Mouse (Mus musculus) lung, embryonic 14.5 days (tissue): ENCODE measurements around the gene Incenp. TPM values are rescaled to one million over a fixed set of nuclear protein-coding genes. Genes with fewer than 3 reads are reported as not detected.
A peak's percentile ranks its signal among the peaks of the same experiment; 100 is the strongest.
"Not testable (repeated sequence)": the region's sequence is repeated elsewhere in the genome, so short reads cannot be mapped to it uniquely, and the experiment has no call there.

Experiments used
- ATAC-seq: fragments of 200-750 bp; cut with Nextera tagmentation; 2 replicates; pipeline ENCODE4 v1.8.0; 2017; ENCODE audit warnings: mild to moderate bottlenecking, moderate TSS enrichment, moderate library complexity; ENCODE audit not compliant: insufficient read depth
- DNase-seq: peaks from one replicate; pipeline ENCODE4 v3.0.0-alpha.2; 2015
- H3K27ac ChIP-seq: fragments of 300-500 bp; sonication (generic); 2 replicates; pipeline ENCODE4 v1.5.1; 2014; ENCODE audit warnings: low read depth, mild to moderate bottlenecking, moderate library complexity
- H3K27me3 ChIP-seq: fragments of 300-500 bp; sonication (generic); 2 replicates; pipeline ENCODE4 v1.6.1; 2014; ENCODE audit warnings: low read length, control low read depth; ENCODE audit not compliant: insufficient read depth
- H3K36me3 ChIP-seq: fragments of 300-500 bp; sonication (generic); 2 replicates; pipeline ENCODE4 v1.6.1; 2014; ENCODE audit warnings: control low read depth; ENCODE audit not compliant: insufficient read depth
- H3K4me1 ChIP-seq: fragments of 300-500 bp; sonication (generic); 2 replicates; pipeline ENCODE4 v1.6.1; 2014; ENCODE audit warnings: antibody characterized with exemption, control low read depth; ENCODE audit not compliant: insufficient read depth
- H3K4me2 ChIP-seq: fragments of 300-500 bp; sonication (generic); 2 replicates; pipeline ENCODE4 v1.6.1; 2014; ENCODE audit warnings: mild to moderate bottlenecking
- H3K4me3 ChIP-seq: fragments of 300-500 bp; sonication (generic); 2 replicates; pipeline ENCODE4 v1.5.1; 2014; ENCODE audit warnings: low read depth, low read length
- H3K9ac ChIP-seq: fragments of 300-500 bp; sonication (generic); 2 replicates; pipeline ENCODE4 v1.6.1; 2014
- H3K9me3 ChIP-seq: fragments of 300-500 bp; sonication (generic); 2 replicates; pipeline ENCODE4 v1.6.1; 2016; ENCODE audit warnings: low read depth, low read length, control low read depth
- CTCF ChIP-seq: IDR thresholded peaks from 2 replicates; pipeline ENCODE4 v1.5.1; 2016; ENCODE audit warnings: antibody characterized with exemption, low read depth
- WGBS: fragments of 180-500 bp; shearing (Covaris S2); extraction: QIAGEN DNeasy Blood & Tissue Kit; methylation state at CpG from one replicate; pipeline ENCODE4 v1.1.7; 2014; 5-methylcytosine and 5-hydroxymethylcytosine counted together
- polyA plus RNA-seq: library from polyadenylated mRNA; unstranded; fragments of >200 nt; fragmentation: Nextera tagmentation; extraction: Ambion mirVana; gene quantifications from 2 replicates; pipeline ENCODE4 v1.2.1, GENCODE M21; 2014

The Incenp gene
- polyA plus RNA-seq, 1 experiment from 2014 or later, result 137 TPM

GRCm38 (mm10) chr19:9939841-9940240 is 40.5 kb upstream of the Incenp start:
- WGBS, result 58% methylated on average over 7 of the region's 7 CpGs
- Histone ChIP-seq H3K9me3 (no peaks in the 10 kb centered on the region), H3K36me3 (no peaks in the 10 kb centered on the region), H3K4me3 (no peak overlapping the region), H3K4me1 (peaks cover 8% of the 10 kb centered on the region), H3K27ac (no peak overlapping the region), H3K9ac (no peak overlapping the region), H3K4me2 (no peak overlapping the region), H3K27me3 (no peaks in the 10 kb centered on the region)
- no peak for ATAC-seq
- TF ChIP-seq CTCF, result no peak
- no peak for DNase-seq

- ATAC-seq, result no peak
- Histone ChIP-seq H3K9ac (no peak overlapping the region), H3K27ac (no peak overlapping the region), H3K27me3 (no peaks in the 10 kb centered on the region), H3K4me2 (peak overlapping the region; percentile 15; the same call in 1 of the 2 replicates), H3K9me3 (no peaks in the 10 kb centered on the region), H3K36me3 (no peaks in the 10 kb centered on the region), H3K4me3 (no peak overlapping the region), H3K4me1 (peaks cover 8% of the 10 kb centered on the region)
- no peak for TF ChIP-seq CTCF
- WGBS, result 61% methylated on average over 13 of the region's 13 CpGs
- DNase-seq, result no peak
Measured at GRCm38 (mm10) chr19:9938824-9939303, 39.5 kb upstream of the Incenp start.

GRCm38 (mm10) chr19:9938156-9938823 is 38.9 kb upstream of the Incenp start:
- Histone ChIP-seq H3K27me3 (no peaks in the 10 kb centered on the region), H3K9me3 (no peaks in the 10 kb centered on the region), H3K4me2 (no peak overlapping the region), H3K4me3 (no peak overlapping the region), H3K27ac (no peak overlapping the region), H3K9ac (no peak overlapping the region), H3K36me3 (no peaks in the 10 kb centered on the region), H3K4me1 (peaks cover 8% of the 10 kb centered on the region)
- no peak for DNase-seq
- no peak for ATAC-seq
- no peak for TF ChIP-seq CTCF
- 61% methylated on average over 6 of the region's 6 CpGs for WGBS

GRCm38 (mm10) chr19:9937428-9937827 is 38.1 kb upstream of the Incenp start:
- no peak for ATAC-seq
- WGBS, result 52% methylated on average over 5 of the region's 5 CpGs
- Histone ChIP-seq H3K4me1 (peaks cover 6% of the 10 kb centered on the region), H3K9me3 (no peaks in the 10 kb centered on the region), H3K27me3 (no peaks in the 10 kb centered on the region), H3K36me3 (no peaks in the 10 kb centered on the region), H3K27ac (no peak overlapping the region), H3K4me3 (no peak overlapping the region), H3K4me2 (no peak overlapping the region), H3K9ac (no peak overlapping the region)
- DNase-seq, result no peak
- TF ChIP-seq CTCF, result no peak

- no peak for ATAC-seq
- H3K9me3 ChIP-seq, result no peaks in the 10 kb centered on the region
Measured at GRCm38 (mm10) chr19:9936579-9936978, 37.2 kb upstream of the Incenp start.

GRCm38 (mm10) chr19:9933908-9934307 is 34.6 kb upstream of the Incenp start:
- Histone ChIP-seq H3K27me3 (no peaks in the 10 kb centered on the region), H3K4me2 (no peak overlapping the region), H3K9me3 (no peaks in the 10 kb centered on the region), H3K4me1 (peaks cover 3% of the 10 kb centered on the region; the same call in 1 of the 2 replicates), H3K4me3 (no peak overlapping the region), H3K9ac (no peak overlapping the region), H3K36me3 (no peaks in the 10 kb centered on the region), H3K27ac (no peak overlapping the region)
- ATAC-seq, result no peak
- TF ChIP-seq CTCF, result no peak
- no peak for DNase-seq
- 39% methylated on average over 2 of the region's 2 CpGs for WGBS

More at GRCm38 (mm10) chr19:9936579-9936978, 37.2 kb upstream of the Incenp start:
- Histone ChIP-seq H3K27me3 (no peaks in the 10 kb centered on the region), H3K4me3 (no peak overlapping the region), H3K9ac (no peak overlapping the region), H3K4me2 (no peak overlapping the region), H3K27ac (no peak overlapping the region), H3K4me1 (peaks cover 3% of the 10 kb centered on the region; the same call in 1 of the 2 replicates), H3K36me3 (no peaks in the 10 kb centered on the region)
- no peak for DNase-seq
- no peak for TF ChIP-seq CTCF
- 59% methylated on average over 5 of the region's 5 CpGs for WGBS

- not testable (repeated sequence) for H3K9me3 ChIP-seq, H3K27ac ChIP-seq, H3K4me2 ChIP-seq, H3K27me3 ChIP-seq, H3K36me3 ChIP-seq, H3K4me3 ChIP-seq, H3K9ac ChIP-seq, H3K4me1 ChIP-seq, DNase-seq
- ATAC-seq, result peak; percentile 56; the same call in 1 of the 2 replicates
- WGBS, result 59% methylated on average over 2 of the region's 2 CpGs
Measured at GRCm38 (mm10) chr19:9931167-9931607, 31.8 kb upstream of the Incenp start.
